Mouse (Mus musculus) retina, embryonic 14.5 days (tissue): ENCODE measurements around the gene Gm7954.
"Not testable (repeated sequence)": the region's sequence is repeated elsewhere in the genome, so short reads cannot be mapped to it uniquely, and the experiment has no call there.

Experiments
- DNase-seq: peaks from one replicate; pipeline ENCODE4 v3.0.0-alpha.2; 2015; ENCODE audit warnings: low spot score

Gene Gm7954

DNA sequence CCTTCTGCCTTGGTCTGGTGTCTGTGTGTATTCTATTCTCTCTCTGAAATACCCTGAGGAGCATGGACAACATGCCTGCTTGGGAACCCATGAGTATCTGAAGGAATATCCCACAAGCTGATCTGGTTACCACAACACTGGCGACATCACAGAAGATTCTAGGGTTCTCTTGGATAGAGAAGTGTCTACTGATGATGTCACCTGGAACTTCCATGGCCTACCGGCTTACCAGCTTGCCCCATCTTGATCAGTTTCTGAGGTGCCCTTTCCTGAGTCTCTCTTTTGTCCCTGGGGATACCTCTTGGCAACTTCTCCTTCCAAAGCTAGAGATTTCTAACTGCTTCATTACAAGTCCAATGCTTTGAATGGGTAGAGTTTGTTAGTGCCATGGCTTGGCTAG lies at the start of gene Gm7954:
Gene Gm7954 (minus strand): TSS at position 101 of the 400 bp plus-strand sequence.
- not testable (repeated sequence) for DNase-seq

DNA sequence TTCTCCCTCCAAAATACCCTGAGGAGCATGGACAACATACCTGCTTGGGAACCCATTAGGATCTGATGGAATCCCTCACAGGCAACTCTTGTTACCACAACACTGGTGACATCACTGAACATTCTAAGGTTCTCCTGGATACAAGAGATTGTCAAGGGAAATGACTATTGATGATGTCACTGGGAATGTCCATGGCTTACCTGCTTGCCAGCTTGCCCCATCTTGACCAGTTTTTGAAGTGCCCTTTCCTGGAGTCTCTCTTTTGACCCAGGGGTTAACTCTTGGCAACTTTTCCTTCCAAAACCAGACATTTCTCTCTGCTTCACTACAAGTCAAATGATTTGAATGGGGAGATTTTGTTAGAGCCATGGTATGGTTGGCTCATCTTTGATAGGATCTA lies 36.1 kb upstream of the Gm7954 start, which contains the start of gene Gm3486:
Gene Gm3486 (minus strand): TSS at position 101 of the 400 bp plus-strand sequence.
- DNase-seq, result not testable (repeated sequence)

DNA sequence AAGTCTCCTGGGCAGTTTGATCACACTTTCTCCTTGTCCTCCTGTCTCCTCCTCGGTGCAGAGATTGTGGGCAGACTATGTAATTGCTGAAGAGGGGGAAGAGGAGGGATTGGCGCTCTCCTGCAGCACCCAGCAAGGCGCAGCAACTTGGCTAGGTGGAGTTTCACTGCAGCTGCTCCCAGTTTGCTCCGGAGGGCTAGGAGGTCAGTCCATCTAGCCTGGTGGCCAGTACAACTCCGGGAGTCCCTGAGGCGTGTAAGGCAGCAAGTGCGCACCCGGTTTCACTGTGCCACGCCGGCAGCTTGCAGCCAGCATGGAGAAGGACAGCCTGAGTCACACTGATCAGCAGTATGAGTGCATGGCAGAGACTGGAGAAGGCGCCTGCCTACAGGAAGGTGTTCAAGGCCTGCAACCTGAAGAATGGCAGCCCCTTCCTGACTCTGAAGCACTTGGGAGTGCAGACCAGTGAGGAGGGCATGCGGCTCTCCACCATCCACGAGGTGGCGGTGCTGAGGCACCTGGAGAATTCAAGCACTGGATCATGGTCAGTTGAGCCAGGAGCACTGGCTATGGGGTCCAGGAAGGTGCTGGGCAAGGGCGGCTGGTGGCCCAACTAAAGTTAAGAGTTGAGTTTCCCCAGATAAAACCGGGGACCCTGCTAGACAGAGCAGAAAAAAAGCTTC lies 27.8 kb downstream of the Gm7954 start:
- not testable (repeated sequence) for DNase-seq

DNA sequence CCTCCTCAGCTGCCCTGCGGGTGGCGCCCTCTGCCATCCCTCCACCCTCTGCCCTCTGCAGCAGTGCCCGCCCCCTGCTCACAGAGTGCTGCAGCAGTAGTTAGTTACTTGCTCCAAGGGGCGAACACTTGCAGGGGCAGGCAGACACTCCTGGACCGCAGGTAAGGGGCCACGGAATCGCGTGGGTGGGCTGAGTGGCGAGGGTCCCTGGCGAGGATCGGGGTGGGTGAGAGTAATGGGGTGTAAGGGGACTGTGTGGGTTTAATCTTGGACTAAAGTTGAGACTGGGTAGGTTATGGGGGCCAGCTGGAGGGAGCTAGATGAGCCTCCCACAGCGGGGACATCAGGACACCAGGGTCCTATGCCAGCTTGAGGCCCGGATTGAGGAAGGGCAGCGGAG lies 28.6 kb downstream of the Gm7954 start:
- peak; percentile 1 for DNase-seq

DNA sequence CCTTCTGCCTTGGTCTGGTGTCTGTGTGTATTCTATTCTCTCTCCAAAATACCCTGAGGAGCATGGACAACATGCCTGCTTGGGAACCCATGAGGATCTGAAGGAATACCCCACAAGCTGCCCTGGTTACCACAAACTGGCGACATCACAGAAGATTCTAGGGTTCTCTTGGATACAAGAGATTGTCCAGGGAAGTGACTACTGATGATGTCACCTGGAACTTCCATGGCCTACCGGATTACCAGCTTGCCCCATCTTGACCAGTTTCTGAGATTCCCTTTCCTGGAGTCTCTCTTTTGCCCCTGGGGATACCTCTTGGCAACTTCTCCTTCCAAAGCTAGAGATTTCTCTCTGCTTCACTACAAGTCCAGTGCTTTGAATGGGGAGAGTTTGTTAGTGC lies 45.1 kb downstream of the Gm7954 start, which contains the start of gene Gm6482:
Gene Gm6482 (minus strand): TSS at position 101 of the 400 bp plus-strand sequence.
- not testable (repeated sequence) for DNase-seq
